Mouse (Mus musculus) ES-Bruce4 (cell line): ENCODE data around the gene Apoe.

Experiments used
- CTCF ChIP-seq: IDR thresholded peaks from one replicate; pipeline ENCODE4 v1.8.1; 2011; ENCODE audit warnings: low read depth, low read length
- EP300 ChIP-seq: IDR thresholded peaks from 2 replicates; pipeline ENCODE4 v1.6.1; 2011; ENCODE audit warnings: low read depth, low read length; ENCODE audit not compliant: insufficient read depth
- POLR2A ChIP-seq: IDR thresholded peaks from one replicate; pipeline ENCODE4 v1.8.1; 2011; ENCODE audit warnings: low read length; ENCODE audit not compliant: insufficient read depth

GRCm38 (mm10) chr7:19704475-19704874 lies 5.5 kb upstream of the Apoe start:
- TF ChIP-seq POLR2A (no peak), EP300 (no peak), CTCF (no peak)
